Mouse (Mus musculus) kidney, embryonic 15.5 days (tissue): Measurements from ENCODE around the gene Cnr2. TPM values are rescaled to one million over a fixed set of nuclear protein-coding genes. Genes with fewer than 3 reads are reported as not detected.
A peak's percentile ranks its signal among the peaks of the same experiment; 100 is the strongest.

Experiments
- ATAC-seq: fragments of 200-750 bp; cut with Nextera tagmentation; replicated peaks from 2 replicates; pipeline ENCODE4 v1.8.0; 2017; ENCODE audit warnings: moderate TSS enrichment; ENCODE audit not compliant: low FRiP score
- H3K27ac ChIP-seq: fragments of 300-500 bp; sonication (generic); 2 replicates; pipeline ENCODE4 v1.5.1; 2015; ENCODE audit warnings: mild to moderate bottlenecking, inconsistent platforms
- H3K27me3 ChIP-seq: fragments of 300-500 bp; sonication (generic); 2 replicates; pipeline ENCODE4 v1.6.1; 2015; ENCODE audit warnings: inconsistent platforms
- H3K36me3 ChIP-seq: fragments of 300-500 bp; sonication (generic); 2 replicates; pipeline ENCODE4 v1.6.1; 2015; ENCODE audit warnings: inconsistent platforms
- H3K4me1 ChIP-seq: fragments of 300-500 bp; sonication (generic); 2 replicates; pipeline ENCODE4 v1.6.1; 2015; ENCODE audit warnings: inconsistent platforms
- H3K4me2 ChIP-seq: fragments of 300-500 bp; sonication (generic); 2 replicates; pipeline ENCODE4 v1.6.1; 2015; ENCODE audit warnings: moderate library complexity, mild to moderate bottlenecking, inconsistent platforms
- H3K4me3 ChIP-seq: fragments of 300-500 bp; sonication (generic); replicated peaks from 2 replicates; pipeline ENCODE4 v1.5.1; 2015; ENCODE audit warnings: mild to moderate bottlenecking, inconsistent platforms
- H3K9ac ChIP-seq: fragments of 300-500 bp; sonication (generic); 2 replicates; pipeline ENCODE4 v1.6.1; 2015; ENCODE audit warnings: mild to moderate bottlenecking, inconsistent platforms
- H3K9me3 ChIP-seq: fragments of 300-500 bp; sonication (generic); replicated peaks from 2 replicates; pipeline ENCODE4 v1.6.1; 2016; ENCODE audit warnings: inconsistent platforms
- WGBS: fragments of 180-500 bp; shearing (Covaris S2); methylation state at CpG from one replicate; pipeline ENCODE4 v1.1.7; 2015; ENCODE audit warnings: mixed read lengths; 5-methylcytosine and 5-hydroxymethylcytosine counted together
- polyA plus RNA-seq: library from polyadenylated mRNA; unstranded; fragments of >200 nt; fragmentation: Nextera tagmentation; extraction: Ambion mirVana; gene quantifications from 2 replicates; pipeline ENCODE4 v1.2.1, GENCODE M21; 2015

The Cnr2 gene
- polyA plus RNA-seq, 1 experiment from 2014 or later: 0.64 TPM

DNA sequence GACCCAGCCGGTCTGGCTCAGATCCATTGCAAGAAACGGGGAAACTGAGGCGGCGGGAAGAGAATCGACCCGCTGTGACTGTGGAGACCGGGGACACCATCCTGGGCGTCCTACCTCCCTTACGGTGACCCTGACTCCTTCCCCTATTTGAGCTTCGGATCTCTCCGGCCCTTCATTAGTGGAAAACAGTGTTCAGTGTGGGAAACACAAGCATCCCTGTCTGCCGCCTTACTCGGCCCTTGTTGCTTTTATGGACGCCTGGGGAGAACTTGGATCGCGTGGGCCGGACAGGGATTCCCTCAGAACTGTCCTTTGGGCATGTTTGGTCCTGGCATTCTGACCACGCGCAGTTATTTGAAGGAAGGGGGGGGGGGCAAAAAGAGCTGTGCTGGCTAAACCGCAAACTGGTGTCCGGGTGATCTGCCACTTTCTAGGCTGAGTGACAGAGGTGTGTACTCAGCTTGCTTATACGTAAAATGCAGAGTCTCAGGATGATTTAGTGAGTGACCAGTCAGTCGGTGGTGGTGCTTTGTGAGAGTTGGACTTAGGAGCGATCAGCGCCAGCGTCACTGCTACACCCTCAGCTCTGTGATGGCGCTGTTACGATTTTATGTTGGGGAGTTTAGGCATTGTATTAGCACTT lies 51.6 kb downstream of the Cnr2 start:
- H3K36me3 ChIP-seq: peaks cover 10% of the 10 kb centered on the region
- peak overlapping the region; percentile 74 for H3K27ac ChIP-seq
- under 1% methylated on average over 28 of the region's 28 CpGs for WGBS
- peak; percentile 12 for ATAC-seq
- H3K9me3 ChIP-seq: no peaks in the 10 kb centered on the region
- peak overlapping the region; percentile 85 for H3K4me3 ChIP-seq
- peak overlapping the region; percentile 85 for H3K4me2 ChIP-seq
- peak overlapping the region; percentile 80 for H3K9ac ChIP-seq
- peaks cover 39% of the 10 kb centered on the region for H3K4me1 ChIP-seq
- no peaks in the 10 kb centered on the region for H3K27me3 ChIP-seq

DNA sequence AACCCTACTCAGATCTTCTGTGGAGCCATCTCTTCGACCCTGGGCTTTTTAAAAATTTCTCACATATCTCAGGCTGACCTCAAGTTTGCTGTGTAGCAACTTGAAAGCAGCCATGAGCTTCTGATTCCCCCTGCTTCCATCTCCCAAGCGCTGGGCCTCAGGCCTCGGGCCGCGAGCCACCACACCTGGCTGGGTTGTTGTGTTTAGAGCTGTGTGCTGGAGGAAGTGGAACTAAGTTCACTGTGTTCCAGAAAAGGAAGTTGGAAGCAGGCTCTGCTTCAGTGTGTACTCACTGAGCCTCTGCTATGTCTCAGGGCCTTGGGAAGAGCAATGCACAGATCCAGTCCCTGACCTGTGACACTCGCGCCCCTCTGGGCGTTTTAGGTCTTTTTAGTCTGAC lies 52.9 kb downstream of the Cnr2 start:
- H3K36me3 ChIP-seq: peaks cover 23% of the 10 kb centered on the region
- 83% methylated on average over 8 of the region's 8 CpGs for WGBS
- no peak for ATAC-seq

DNA sequence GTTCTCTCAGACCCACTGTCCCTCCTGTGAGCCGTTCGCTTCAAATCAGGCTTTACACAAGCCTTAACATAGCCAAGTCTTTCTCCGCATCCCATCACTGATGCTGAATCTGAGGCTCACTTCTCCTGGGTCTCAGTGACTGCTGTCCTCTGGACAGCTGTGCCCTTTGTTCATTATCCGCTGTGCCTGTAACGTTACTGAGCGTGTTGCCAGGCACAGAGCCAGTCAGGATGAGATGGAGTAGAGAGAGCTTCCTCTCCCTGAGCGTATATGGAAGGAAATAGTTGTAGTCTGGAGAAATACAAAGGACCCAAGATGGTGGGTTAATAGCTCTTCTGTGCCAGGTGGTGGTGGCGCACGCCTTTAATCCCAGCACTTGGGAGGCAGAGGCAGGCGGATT lies 54.3 kb downstream of the Cnr2 start:
- H3K4me2 ChIP-seq: no peak overlapping the region
- H3K27me3 ChIP-seq: no peaks in the 10 kb centered on the region
- no peak overlapping the region for H3K4me3 ChIP-seq
- WGBS: 88% methylated on average over 10 of the region's 10 CpGs
- peaks cover 30% of the 10 kb centered on the region for H3K36me3 ChIP-seq
- peak overlapping the region; percentile 39 for H3K27ac ChIP-seq
- H3K9ac ChIP-seq: no peak overlapping the region
- no peaks in the 10 kb centered on the region for H3K9me3 ChIP-seq
- H3K4me1 ChIP-seq: peaks cover 37% of the 10 kb centered on the region
- no peak for ATAC-seq

More for the DNA sequence above, 52.9 kb downstream of the Cnr2 start:
- H3K4me3 ChIP-seq: no peak overlapping the region
- no peak overlapping the region for H3K27ac ChIP-seq
- H3K4me2 ChIP-seq: peak overlapping the region; percentile 3; the same call in 1 of the 2 replicates
- H3K9me3 ChIP-seq: no peaks in the 10 kb centered on the region
- H3K4me1 ChIP-seq: peaks cover 39% of the 10 kb centered on the region
- H3K27me3 ChIP-seq: no peaks in the 10 kb centered on the region
- H3K9ac ChIP-seq: no peak overlapping the region

DNA sequence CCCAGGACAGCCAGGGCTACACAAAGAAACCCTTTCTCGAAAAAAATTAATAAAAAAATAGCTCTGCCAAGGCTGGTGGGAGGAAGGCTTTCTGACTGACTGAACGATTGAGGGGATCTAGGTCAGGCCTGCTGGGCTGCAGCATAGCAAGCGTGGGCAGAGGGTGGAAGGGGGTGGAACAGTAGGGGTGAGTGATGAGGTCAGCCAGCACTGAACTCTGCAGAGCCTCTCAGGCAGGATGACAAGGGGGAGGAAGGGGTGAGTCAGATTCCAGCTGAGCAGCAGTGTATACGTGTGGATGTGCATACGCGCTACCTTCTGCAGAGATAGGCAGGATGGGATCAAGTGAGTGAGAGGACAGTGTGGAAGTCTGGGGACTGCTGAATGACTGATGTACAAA lies 54.7 kb downstream of the Cnr2 start:
- Histone ChIP-seq H3K27me3 (no peaks in the 10 kb centered on the region), H3K27ac (peak overlapping the region; percentile 39; the same call in 1 of the 2 replicates), H3K4me2 (no peak overlapping the region), H3K4me1 (peaks cover 37% of the 10 kb centered on the region), H3K4me3 (no peak overlapping the region), H3K36me3 (peaks cover 33% of the 10 kb centered on the region), H3K9me3 (no peaks in the 10 kb centered on the region), H3K9ac (no peak overlapping the region)
- ATAC-seq: peak; percentile 37; the same call in 1 of the 2 replicates
- 32% methylated on average over 6 of the region's 6 CpGs for WGBS

- Histone ChIP-seq H3K27ac (0 out of 2 replicates have a peak overlapping the region, but pooled peaks have one; percentile 39), H3K4me1 (peaks cover 37% of the 10 kb centered on the region), H3K36me3 (peaks cover 37% of the 10 kb centered on the region), H3K9me3 (no peaks in the 10 kb centered on the region), H3K9ac (no peak overlapping the region), H3K4me3 (no peak overlapping the region), H3K27me3 (no peaks in the 10 kb centered on the region), H3K4me2 (no peak overlapping the region)
- no peak for ATAC-seq
- 79% methylated on average over 6 of the region's 6 CpGs for WGBS
Measured at GRCm38 (mm10) chr4:135950365-135950764, 55.2 kb downstream of the Cnr2 start.

DNA sequence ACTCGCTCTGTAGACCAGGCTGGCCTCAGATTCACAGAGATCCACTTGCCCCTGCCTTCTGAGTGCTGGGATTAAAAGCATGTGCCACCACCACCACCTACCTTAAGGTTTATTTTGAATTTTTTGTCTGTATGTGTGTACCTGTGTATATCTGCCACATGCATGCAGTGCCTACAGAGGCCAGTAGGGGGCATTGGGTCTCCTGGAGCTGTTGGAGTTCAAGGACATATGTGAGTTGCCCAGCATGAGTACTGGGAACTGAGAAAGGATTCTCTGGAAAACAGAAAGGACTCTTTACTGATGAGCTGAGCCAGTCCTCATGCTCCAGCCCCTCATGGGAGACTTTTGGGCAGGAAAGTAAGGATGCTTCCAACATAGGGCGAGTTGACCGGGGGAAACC lies 56.3 kb downstream of the Cnr2 start:
- Histone ChIP-seq H3K4me2 (no peak overlapping the region), H3K27me3 (no peaks in the 10 kb centered on the region), H3K9me3 (no peaks in the 10 kb centered on the region), H3K36me3 (peaks cover 46% of the 10 kb centered on the region), H3K27ac (no peak overlapping the region), H3K9ac (no peak overlapping the region), H3K4me3 (no peak overlapping the region), H3K4me1 (peaks cover 31% of the 10 kb centered on the region)
- no peak for ATAC-seq
- 94% methylated on average over 3 of the region's 3 CpGs for WGBS

DNA sequence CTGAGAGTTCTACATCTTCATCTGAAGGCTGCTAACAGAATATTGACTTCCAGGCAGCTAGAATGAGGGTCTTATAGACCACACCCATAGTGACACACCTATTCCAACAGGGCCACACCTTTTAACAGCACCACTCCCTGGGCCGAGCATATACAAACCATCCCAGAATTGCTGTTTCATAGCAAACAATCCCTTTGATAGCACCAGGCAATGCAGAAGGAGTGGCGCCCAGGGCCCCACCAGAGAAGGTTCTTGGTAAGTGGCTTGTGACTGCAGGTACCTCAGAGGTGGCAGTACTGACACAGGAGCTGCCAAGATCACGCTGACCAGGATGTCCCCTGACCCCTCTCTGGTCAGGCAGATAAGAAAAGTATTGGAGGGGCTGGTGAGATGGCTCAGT lies 58.0 kb downstream of the Cnr2 start:
- no peak overlapping the region for H3K9ac ChIP-seq
- H3K27ac ChIP-seq: no peak overlapping the region
- H3K9me3 ChIP-seq: no peaks in the 10 kb centered on the region
- peaks cover 59% of the 10 kb centered on the region for H3K36me3 ChIP-seq
- peaks cover 27% of the 10 kb centered on the region for H3K4me1 ChIP-seq
- 92% methylated on average over 3 of the region's 3 CpGs for WGBS
- ATAC-seq: no peak
- no peak overlapping the region for H3K4me3 ChIP-seq
- no peaks in the 10 kb centered on the region for H3K27me3 ChIP-seq
- no peak overlapping the region for H3K4me2 ChIP-seq

DNA sequence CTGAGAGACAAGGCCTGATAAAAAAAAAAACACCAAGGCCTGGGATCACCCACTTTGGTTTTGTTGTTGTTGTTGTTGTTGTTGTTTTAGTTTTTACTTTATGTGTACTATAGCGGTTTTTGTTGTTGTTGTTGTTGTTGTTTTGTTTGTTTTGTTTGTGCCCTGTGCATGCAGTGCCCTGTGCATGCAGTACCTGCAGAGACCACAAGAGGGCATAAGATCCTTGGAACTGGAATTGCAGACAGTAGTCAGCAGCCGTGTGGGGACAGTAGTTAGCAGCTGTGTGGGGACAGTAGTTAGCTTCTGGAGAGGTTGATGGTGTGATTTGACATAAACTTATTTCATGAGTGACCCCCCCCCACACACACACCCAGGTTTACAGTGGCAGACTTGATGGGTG lies 59.0 kb downstream of the Cnr2 start:
- Histone ChIP-seq H3K9ac (no peak overlapping the region), H3K4me2 (no peak overlapping the region), H3K27ac (no peak overlapping the region), H3K4me3 (no peak overlapping the region), H3K36me3 (peaks cover 70% of the 10 kb centered on the region), H3K4me1 (peaks cover 22% of the 10 kb centered on the region), H3K27me3 (no peaks in the 10 kb centered on the region), H3K9me3 (no peaks in the 10 kb centered on the region)
- 7% methylated on average over 2 of the region's 2 CpGs for WGBS
- ATAC-seq: no peak

GRCm38 (mm10) chr4:135955886-135956285 lies 60.7 kb downstream of the Cnr2 start:
- 86% methylated on average over 9 of the region's 9 CpGs for WGBS
- Histone ChIP-seq H3K9ac (no peak overlapping the region), H3K36me3 (peaks cover 85% of the 10 kb centered on the region), H3K27me3 (no peaks in the 10 kb centered on the region), H3K4me1 (peaks cover 11% of the 10 kb centered on the region), H3K9me3 (no peaks in the 10 kb centered on the region), H3K4me2 (no peak overlapping the region), H3K27ac (no peak overlapping the region), H3K4me3 (no peak overlapping the region)
- ATAC-seq: no peak

- Histone ChIP-seq H3K4me1 (peaks cover 18% of the 10 kb centered on the region), H3K27ac (peak overlapping the region; percentile 63), H3K4me2 (no peak overlapping the region), H3K9ac (0 out of 2 replicates have a peak overlapping the region, but pooled peaks have one; percentile 10), H3K27me3 (no peaks in the 10 kb centered on the region), H3K9me3 (no peaks in the 10 kb centered on the region), H3K4me3 (no peak overlapping the region), H3K36me3 (peaks cover 69% of the 10 kb centered on the region)
- no peak for ATAC-seq
- WGBS: 58% methylated on average over 8 of the region's 8 CpGs
Measured at GRCm38 (mm10) chr4:135958354-135958753, 63.2 kb downstream of the Cnr2 start.

- no peak overlapping the region for H3K27ac ChIP-seq
- no peak overlapping the region for H3K9ac ChIP-seq
- no peak for ATAC-seq
- no peaks in the 10 kb centered on the region for H3K9me3 ChIP-seq
- H3K27me3 ChIP-seq: no peaks in the 10 kb centered on the region
- no peak overlapping the region for H3K4me2 ChIP-seq
- 21% methylated on average over 5 of the region's 5 CpGs for WGBS
- peaks cover 54% of the 10 kb centered on the region for H3K36me3 ChIP-seq
- H3K4me3 ChIP-seq: no peak overlapping the region
- peaks cover 32% of the 10 kb centered on the region for H3K4me1 ChIP-seq
Measured at GRCm38 (mm10) chr4:135960717-135961116, 65.5 kb downstream of the Cnr2 start.

DNA sequence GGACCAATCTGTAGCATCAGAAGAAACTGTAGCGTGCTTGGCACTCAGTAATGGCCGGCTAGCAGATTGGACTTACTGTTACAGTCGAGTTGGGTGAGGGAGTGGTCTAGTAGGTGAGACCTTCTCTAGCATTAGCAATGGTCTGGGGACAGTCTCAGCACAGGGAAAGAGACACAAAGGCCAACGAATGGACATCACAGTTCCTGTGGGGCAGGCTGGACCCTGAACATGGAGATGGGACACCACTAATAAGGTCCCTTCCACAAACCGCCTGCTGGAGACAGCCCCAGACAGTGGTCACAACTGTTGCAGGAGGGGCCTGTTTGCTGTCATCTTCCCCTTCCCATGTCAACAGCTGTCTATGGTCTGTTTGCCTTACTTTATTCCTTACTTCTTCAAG lies 66.5 kb downstream of the Cnr2 start:
- Histone ChIP-seq H3K4me3 (no peak overlapping the region), H3K9ac (no peak overlapping the region), H3K27me3 (no peaks in the 10 kb centered on the region), H3K9me3 (no peaks in the 10 kb centered on the region), H3K4me1 (peaks cover 32% of the 10 kb centered on the region), H3K36me3 (peaks cover 57% of the 10 kb centered on the region), H3K27ac (no peak overlapping the region), H3K4me2 (no peak overlapping the region)
- 94% methylated on average over 5 of the region's 5 CpGs for WGBS
- no peak for ATAC-seq

- Histone ChIP-seq H3K36me3 (peaks cover 60% of the 10 kb centered on the region), H3K9ac (no peak overlapping the region), H3K4me2 (no peak overlapping the region), H3K4me1 (peaks cover 32% of the 10 kb centered on the region), H3K9me3 (no peaks in the 10 kb centered on the region), H3K27ac (0 out of 2 replicates have a peak overlapping the region, but pooled peaks have one; percentile 93), H3K27me3 (no peaks in the 10 kb centered on the region), H3K4me3 (no peak overlapping the region)
- no peak for ATAC-seq
- WGBS: 89% methylated on average over 7 of the region's 7 CpGs
Measured at GRCm38 (mm10) chr4:135962198-135962597, 67.0 kb downstream of the Cnr2 start.
